9 mouse cellular contexts compared by ENCODE assay signal in genomic region chr17:23550856-23551255, GRCm38 (mm10). TPM values are rescaled to one million over a fixed set of nuclear protein-coding genes. Genes with fewer than 3 reads are reported as not detected.
DNase-seq lines count a peak whose midpoint lies in the region; ATAC-seq and TF ChIP-seq lines count a peak whose summit lies in the region.
"Had no signal": no experiment of that assay in that cellular context is flagged by ENCODE, and none has a peak within 500 bp of the region (broad histone marks: within the 10 kb centered on the region; RNA-seq: fewer than 3 reads in every experiment).

No protein-coding gene starts in this region.

- no peak for TF ChIP-seq CTCF in bone marrow, adult 2 months (IDR thresholded peaks at IDR 0.05; ENCODE audit: control insufficient read depth, insufficient read depth, low read length)

- peaks cover 14% of the 10 kb centered on the region for H3K4me1 ChIP-seq in lung, embryonic 15.5 days
- H3K4me1 ChIP-seq in bone marrow, adult 2 months (ENCODE audit: control insufficient read depth, insufficient read depth, low read length) = no peaks in the 10 kb centered on the region; the same call in 1 of the 2 replicates
- peaks cover 23% of the 10 kb centered on the region for H3K4me1 ChIP-seq in forebrain, embryonic 10.5 days
- peaks cover 17% of the 10 kb centered on the region for H3K4me1 ChIP-seq in limb, embryonic 15.5 days
- H3K4me1 ChIP-seq in neural tube, embryonic 15.5 days = peaks cover 20% of the 10 kb centered on the region

- peak overlapping the region; percentile 82 for H3K4me2 ChIP-seq in lung, embryonic 15.5 days
- peak overlapping the region; percentile 68 for H3K4me2 ChIP-seq in limb, embryonic 15.5 days
- H3K4me2 ChIP-seq in neural tube, embryonic 15.5 days = peak overlapping the region; percentile 71

- H3K27me3 ChIP-seq in lung, embryonic 15.5 days = no peaks in the 10 kb centered on the region
- H3K27me3 ChIP-seq in forebrain, embryonic 10.5 days (ENCODE audit: poor library complexity, severe bottlenecking) = no peaks in the 10 kb centered on the region
- no peaks in the 10 kb centered on the region for H3K27me3 ChIP-seq in limb, embryonic 15.5 days
- H3K27me3 ChIP-seq in neural tube, embryonic 15.5 days (replicated peaks) = no peaks in the 10 kb centered on the region

- peak overlapping the region; percentile 85 for H3K27ac ChIP-seq in lung, embryonic 15.5 days
- no peak overlapping the region for H3K27ac ChIP-seq in bone marrow, adult 2 months (ENCODE audit: control insufficient read depth, insufficient read depth, low read depth, low read length, poor library complexity)
- H3K27ac ChIP-seq in forebrain, embryonic 10.5 days = peak overlapping the region; percentile 78
- peak overlapping the region; percentile 88 for H3K27ac ChIP-seq in limb, embryonic 15.5 days
- H3K27ac ChIP-seq in neural tube, embryonic 15.5 days (replicated peaks) = peak overlapping the region; percentile 77

- 0 out of 2 replicates have a peak, but pooled peaks cover 3% of the 10 kb centered on the region for H3K36me3 ChIP-seq in lung, embryonic 15.5 days
- H3K36me3 ChIP-seq in forebrain, embryonic 10.5 days (replicated peaks) = peaks cover 16% of the 10 kb centered on the region
- H3K36me3 ChIP-seq in limb, embryonic 15.5 days = peaks cover 12% of the 10 kb centered on the region; the same call in 1 of the 2 replicates
- peaks cover 11% of the 10 kb centered on the region; the same call in 1 of the 2 replicates for H3K36me3 ChIP-seq in neural tube, embryonic 15.5 days

- peak overlapping the region; percentile 62 for H3K4me3 ChIP-seq in lung, embryonic 15.5 days
- peak overlapping the region; percentile 62 for H3K4me3 ChIP-seq in bone marrow, adult 2 months (replicated peaks; ENCODE audit: control insufficient read depth, low read depth, low read length)
- H3K4me3 ChIP-seq in forebrain, embryonic 10.5 days = peak overlapping the region; percentile 61
- peak overlapping the region; percentile 66 for H3K4me3 ChIP-seq in limb, embryonic 15.5 days
- peak overlapping the region; percentile 59 for H3K4me3 ChIP-seq in neural tube, embryonic 15.5 days (replicated peaks)

- no peaks in the 10 kb centered on the region for H3K9me3 ChIP-seq in lung, embryonic 15.5 days
- H3K9me3 ChIP-seq in forebrain, embryonic 10.5 days = no peaks in the 10 kb centered on the region
- no peaks in the 10 kb centered on the region for H3K9me3 ChIP-seq in limb, embryonic 15.5 days
- H3K9me3 ChIP-seq in neural tube, embryonic 15.5 days (replicated peaks) = no peaks in the 10 kb centered on the region

- WGBS in lung, embryonic 15.5 days = 3% methylated on average over 15 of the region's 15 CpGs
- 1% methylated on average over 15 of the region's 15 CpGs for WGBS in bone marrow, adult 2 months
- under 1% methylated on average over 15 of the region's 15 CpGs for WGBS in forebrain, embryonic 10.5 days
- WGBS in limb, embryonic 15.5 days = 2% methylated on average over 15 of the region's 15 CpGs
- WGBS in neural tube, embryonic 15.5 days = 0% methylated on average over 15 of the region's 15 CpGs

- peak overlapping the region; percentile 68 for H3K9ac ChIP-seq in lung, embryonic 15.5 days
- peak overlapping the region; percentile 57 for H3K9ac ChIP-seq in limb, embryonic 15.5 days
- H3K9ac ChIP-seq in neural tube, embryonic 15.5 days (replicated peaks) = peak overlapping the region; percentile 53

- no peak for TF ChIP-seq POLR2A in bone marrow, adult 2 months (IDR thresholded peaks at IDR 0.05; ENCODE audit: borderline replicate concordance, control insufficient read depth, low read depth, low read length)

- no peak for DNase-seq in lung, postnatal 4 days
- peak; percentile 55 for DNase-seq in forebrain, embryonic 10.5 days (ENCODE audit: extremely low spot score, low spot score)
- no peak for DNase-seq in right cerebral cortex, postnatal 4 days
- DNase-seq in right cerebral cortex, postnatal 36 days (ENCODE audit: low spot score in 2 of 2) = no peak

- no peak for ATAC-seq in lung, embryonic 15.5 days (ENCODE audit: borderline replicate concordance, extremely low read depth, low FRiP score, low TSS enrichment)
- no peak for ATAC-seq in limb, embryonic 15.5 days (ENCODE audit: insufficient number of reproducible peaks, low FRiP score, low TSS enrichment, low read depth)
- ATAC-seq in neural tube, embryonic 15.5 days (ENCODE audit: low FRiP score) = peak; percentile 21

RNA-seq across cellular contexts. Expression of gene Zfp213, which starts 13.2 kb away (rescaled TPM):
- 20.9 and 21.5 TPM in 2 replicates for polyA plus RNA-seq in lung, embryonic 15.5 days (2015; fragmentation: Nextera tagmentation; extraction: Ambion mirVana)
- polyA plus RNA-seq in bone marrow, adult 2 months (2011; ENCODE audit: insufficient read depth, insufficient read length, low replicate concordance, missing spikeins) = 3.6 and 4.3 TPM in 2 replicates
- 27.6 and 29.9 TPM in 2 replicates for polyA plus RNA-seq in forebrain, embryonic 10.5 days (2016; fragmentation: Nextera tagmentation; extraction: Ambion mirVana)
- polyA plus RNA-seq in limb, embryonic 15.5 days (2015; fragmentation: Nextera tagmentation; extraction: Ambion mirVana) = 17.5 and 18.2 TPM in 2 replicates
- 16.0 and 16.4 TPM in 2 replicates for polyA plus RNA-seq in neural tube, embryonic 15.5 days (2015; fragmentation: Nextera tagmentation; extraction: Ambion mirVana)

RNA-seq across cellular contexts. Expression of gene Zfp13, which starts 48.4 kb away (rescaled TPM):
- polyA plus RNA-seq in lung, embryonic 15.5 days (2015; fragmentation: Nextera tagmentation; extraction: Ambion mirVana) = 15.0 and 15.3 TPM in 2 replicates
- polyA plus RNA-seq in bone marrow, adult 2 months (2011; ENCODE audit: insufficient read depth, insufficient read length, low replicate concordance, missing spikeins) = not detected in 2 replicates
- polyA plus RNA-seq in forebrain, embryonic 10.5 days (2016; fragmentation: Nextera tagmentation; extraction: Ambion mirVana) = 22.1 and 22.2 TPM in 2 replicates
- 12.4 and 12.9 TPM in 2 replicates for polyA plus RNA-seq in limb, embryonic 15.5 days (2015; fragmentation: Nextera tagmentation; extraction: Ambion mirVana)
- 22.6 and 24.9 TPM in 2 replicates for polyA plus RNA-seq in neural tube, embryonic 15.5 days (2015; fragmentation: Nextera tagmentation; extraction: Ambion mirVana)

RNA-seq across cellular contexts. Expression of gene Zscan10, which starts 49.8 kb away (rescaled TPM):
- polyA plus RNA-seq in lung, embryonic 15.5 days (2015; fragmentation: Nextera tagmentation; extraction: Ambion mirVana) = 0.18 and 0.40 TPM in 2 replicates
- 4.2 TPM in 1 of 2 replicates, not detected in the other for polyA plus RNA-seq in bone marrow, adult 2 months (2011; ENCODE audit: insufficient read depth, insufficient read length, low replicate concordance, missing spikeins)
- polyA plus RNA-seq in forebrain, embryonic 10.5 days (2016; fragmentation: Nextera tagmentation; extraction: Ambion mirVana) = 0.42 and 0.65 TPM in 2 replicates
- polyA plus RNA-seq in limb, embryonic 15.5 days (2015; fragmentation: Nextera tagmentation; extraction: Ambion mirVana) = 0.16 and 0.18 TPM in 2 replicates
- polyA plus RNA-seq in neural tube, embryonic 15.5 days (2015; fragmentation: Nextera tagmentation; extraction: Ambion mirVana) = not detected in 2 replicates
- polyA plus RNA-seq: large intestine, adult 2 months had no signal
